Mouse (Mus musculus) bone marrow macrophage, adult 2 months (primary cell): ENCODE measurements around the gene Acot5.

ENCODE experiments used
- CTCF ChIP-seq: IDR thresholded peaks from 2 replicates; pipeline ENCODE4 v1.5.1; 2012; ENCODE audit warnings: low read depth, mild to moderate bottlenecking, low read length, moderate library complexity
- POLR2A ChIP-seq: IDR thresholded peaks from 2 replicates; pipeline ENCODE4 v1.6.1; 2012; ENCODE audit warnings: mild to moderate bottlenecking, low read depth, low read length, borderline replicate concordance

DNA sequence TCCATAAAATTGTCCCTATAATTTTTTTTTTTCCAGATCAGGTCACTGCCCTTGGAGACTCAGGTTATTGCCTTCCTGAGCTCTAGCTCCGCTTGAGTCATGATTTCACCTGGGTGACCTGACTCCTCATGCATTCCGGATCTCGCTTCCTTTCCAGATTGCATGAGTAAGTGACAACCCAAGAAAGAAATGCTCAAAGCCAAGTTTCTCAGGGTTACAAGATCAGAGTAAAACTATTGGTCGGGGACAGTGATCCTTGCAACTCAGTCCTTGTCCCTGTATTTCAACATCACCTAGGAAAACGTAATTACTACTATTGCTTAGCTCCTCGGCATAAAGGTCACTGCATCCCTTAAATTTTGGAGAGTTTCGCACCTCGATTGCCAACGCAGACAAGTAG lies at the start of gene Acot5:
- TF ChIP-seq CTCF (no peak), POLR2A (no peak)
